8 mouse cellular contexts compared by ENCODE assay signal in genomic region chr7:116033371-116034241, GRCm38 (mm10). TPM values are rescaled to one million over a fixed set of nuclear protein-coding genes. Genes with fewer than 3 reads are reported as not detected.
A peak's percentile ranks its signal among the peaks of the same experiment; 100 is the strongest.
DNase-seq lines count a peak whose midpoint lies in the region; ATAC-seq lines count a peak whose summit lies in the region.

No protein-coding gene starts in this region.

- ATAC-seq in erythroblast, adult 5-6 weeks (replicated peaks; ENCODE audit: low FRiP score, poor library complexity, severe bottlenecking): peak; percentile 21
- peak; percentile 51; the same call in 1 of the 2 replicates for ATAC-seq in heart, embryonic 11.5 days (replicated peaks; ENCODE audit: insufficient number of reproducible peaks, low FRiP score, low TSS enrichment)
- no peak for ATAC-seq in liver, embryonic 16.5 days (ENCODE audit: low read depth)
- ATAC-seq in neural tube, embryonic 14.5 days (ENCODE audit: low read depth): peak; percentile 38

- peak overlapping the region; percentile 72 for H3K4me2 ChIP-seq in heart, embryonic 11.5 days
- peak overlapping the region; percentile 95 for H3K4me2 ChIP-seq in liver, embryonic 16.5 days (ENCODE audit: low read depth, low read length)
- H3K4me2 ChIP-seq in neural tube, embryonic 14.5 days (ENCODE audit: low read depth, low read length): peak overlapping the region; percentile 94

- whole genome bisulfite sequencing in heart, embryonic 11.5 days (ENCODE audit: insufficient replicate concordance): under 1% methylated on average over 54 of the region's 54 CpGs
- WGBS in liver, embryonic 16.5 days (ENCODE audit: insufficient replicate concordance): under 1% methylated on average over 53 of the region's 54 CpGs
- WGBS in neural tube, embryonic 14.5 days: under 1% methylated on average over 54 of the region's 54 CpGs

- no peaks in the 10 kb centered on the region for H3K36me3 ChIP-seq in heart, embryonic 11.5 days (ENCODE audit: control insufficient read depth, insufficient read depth, low read length)
- H3K36me3 ChIP-seq in liver, embryonic 16.5 days (ENCODE audit: control insufficient read depth, insufficient read depth): no peaks in the 10 kb centered on the region
- H3K36me3 ChIP-seq in neural tube, embryonic 14.5 days (ENCODE audit: control insufficient read depth, insufficient read depth, low read length): no peaks in the 10 kb centered on the region

- H3K9ac ChIP-seq in heart, embryonic 11.5 days (ENCODE audit: low read depth, low read length): peak overlapping the region; percentile 84
- H3K9ac ChIP-seq in liver, embryonic 16.5 days (ENCODE audit: low read depth, low read length): peak overlapping the region; percentile 29; the same call in 1 of the 2 replicates
- H3K9ac ChIP-seq in neural tube, embryonic 14.5 days (replicated peaks; ENCODE audit: low read depth, low read length): peak overlapping the region; percentile 53

- H3K27ac ChIP-seq in heart, embryonic 11.5 days (ENCODE audit: low read depth, low read length): peak overlapping the region; percentile 85
- no peak overlapping the region for H3K27ac ChIP-seq in liver, embryonic 16.5 days (ENCODE audit: low read length)
- H3K27ac ChIP-seq in neural tube, embryonic 14.5 days (ENCODE audit: low read depth, low read length): peak overlapping the region; percentile 74

- H3K9me3 ChIP-seq in heart, embryonic 11.5 days (replicated peaks; ENCODE audit: control insufficient read depth, low read length): no peaks in the 10 kb centered on the region
- no peaks in the 10 kb centered on the region for H3K9me3 ChIP-seq in liver, embryonic 16.5 days (replicated peaks; ENCODE audit: control insufficient read depth, low read length)
- no peaks in the 10 kb centered on the region for H3K9me3 ChIP-seq in neural tube, embryonic 14.5 days (ENCODE audit: control insufficient read depth, low read length)

- H3K4me1 ChIP-seq in heart, embryonic 11.5 days (ENCODE audit: control insufficient read depth, insufficient read depth, low read length): peaks cover 16% of the 10 kb centered on the region
- peaks cover 20% of the 10 kb centered on the region for H3K4me1 ChIP-seq in liver, embryonic 16.5 days (ENCODE audit: control insufficient read depth, low read depth, low read length)
- H3K4me1 ChIP-seq in neural tube, embryonic 14.5 days (ENCODE audit: control insufficient read depth, insufficient read depth, low read length): peaks cover 23% of the 10 kb centered on the region; the same call in 1 of the 2 replicates

- DNase-seq in thymus, adult 18-20 months: peak; percentile 6 to 9
- no peak for DNase-seq in thymus, postnatal 0 days (ENCODE audit: low spot score)
- peak; percentile 40 to 41 for DNase-seq in kidney, adult 8-10 months
- DNase-seq in urinary bladder, postnatal 25 days (ENCODE audit: low spot score): peak; percentile 42

- peak overlapping the region; percentile 70 for H3K4me3 ChIP-seq in heart, embryonic 11.5 days (ENCODE audit: low read depth, low read length)
- peak overlapping the region; percentile 56 for H3K4me3 ChIP-seq in liver, embryonic 16.5 days (ENCODE audit: low read depth, low read length)
- H3K4me3 ChIP-seq in neural tube, embryonic 14.5 days (ENCODE audit: low read depth, low read length): peak overlapping the region; percentile 44

- peaks cover 24% of the 10 kb centered on the region for H3K27me3 ChIP-seq in heart, embryonic 11.5 days (ENCODE audit: control insufficient read depth, insufficient read depth, low read length)
- H3K27me3 ChIP-seq in liver, embryonic 16.5 days (ENCODE audit: control insufficient read depth, insufficient read depth, low read depth, low read length): peaks cover 75% of the 10 kb centered on the region
- peaks cover 21% of the 10 kb centered on the region for H3K27me3 ChIP-seq in neural tube, embryonic 14.5 days (ENCODE audit: control insufficient read depth, insufficient read depth, low read length)

RNA-seq across cellular contexts. Expression of gene Sox6, which starts 5.0 kb away (rescaled TPM):
- 0.30 and 1.2 TPM in 2 replicates for polyA plus RNA-seq in thymus, postnatal 0 days (2015; fragmentation: Nextera tagmentation; extraction: Ambion mirVana)
- 968 and 1,053 TPM in 2 replicates for total RNA-seq in erythroblast, adult 5-6 weeks (2015; ENCODE audit: low replicate concordance)
- total RNA-seq in erythroblast, adult 5-6 weeks (2017; ENCODE audit: low replicate concordance): 1,059 and 1,241 TPM in 2 replicates
- 33.2 and 45.1 TPM in 2 replicates for polyA plus RNA-seq in heart, embryonic 11.5 days (2014; fragmentation: Nextera tagmentation; extraction: Ambion mirVana)
- 84.8 and 86.7 TPM in 2 replicates for polyA plus RNA-seq in liver, embryonic 16.5 days (2015; fragmentation: Nextera tagmentation; extraction: Ambion mirVana)
- 40.9 and 51.2 TPM in 2 replicates for polyA plus RNA-seq in neural tube, embryonic 14.5 days (2014; fragmentation: Nextera tagmentation; extraction: Ambion mirVana)

RNA-seq across cellular contexts. Expression of gene 1110004F10Rik, which starts 5.6 kb away (rescaled TPM):
- 259 and 274 TPM in 2 replicates for polyA plus RNA-seq in thymus, postnatal 0 days (2015; fragmentation: Nextera tagmentation; extraction: Ambion mirVana)
- 35.3 and 55.5 TPM in 2 replicates for total RNA-seq in erythroblast, adult 5-6 weeks (2015; ENCODE audit: low replicate concordance)
- 47.5 and 49.9 TPM in 2 replicates for total RNA-seq in erythroblast, adult 5-6 weeks (2017; ENCODE audit: low replicate concordance)
- polyA plus RNA-seq in heart, embryonic 11.5 days (2014; fragmentation: Nextera tagmentation; extraction: Ambion mirVana): 191 and 215 TPM in 2 replicates
- polyA plus RNA-seq in liver, embryonic 16.5 days (2015; fragmentation: Nextera tagmentation; extraction: Ambion mirVana): 83.8 and 93.1 TPM in 2 replicates
- polyA plus RNA-seq in neural tube, embryonic 14.5 days (2014; fragmentation: Nextera tagmentation; extraction: Ambion mirVana): 321 and 328 TPM in 2 replicates

RNA-seq across cellular contexts. Expression of gene Gm4353, which starts 50.8 kb away (rescaled TPM):
- polyA plus RNA-seq in thymus, postnatal 0 days (2015; fragmentation: Nextera tagmentation; extraction: Ambion mirVana): 1.2 and 1.3 TPM in 2 replicates
- not detected in 2 replicates for total RNA-seq in erythroblast, adult 5-6 weeks (2015; ENCODE audit: low replicate concordance)
- 0.77 and 1.1 TPM in 2 replicates for total RNA-seq in erythroblast, adult 5-6 weeks (2017; ENCODE audit: low replicate concordance)
- polyA plus RNA-seq in heart, embryonic 11.5 days (2014; fragmentation: Nextera tagmentation; extraction: Ambion mirVana): 0.76 TPM in 1 of 2 replicates, not detected in the other
- 0.19 and 0.26 TPM in 2 replicates for polyA plus RNA-seq in liver, embryonic 16.5 days (2015; fragmentation: Nextera tagmentation; extraction: Ambion mirVana)
- polyA plus RNA-seq in neural tube, embryonic 14.5 days (2014; fragmentation: Nextera tagmentation; extraction: Ambion mirVana): 0.43 and 0.83 TPM in 2 replicates

Comparison
In these comparisons a context has a peak if more than half of its experiments do, and no peak if none do; other contexts are left out.
1. H3K9ac ChIP-seq: peak in every context shown above with its lines; median percentile 84 in heart, embryonic 11.5 days; 53 in neural tube, embryonic 14.5 days; 29 in liver, embryonic 16.5 days.
2. RNA of gene Sox6, which starts 5.0 kb away (polyA plus RNA-seq): 84.8 to 86.7 TPM in liver, embryonic 16.5 days, 40.9 to 51.2 TPM in neural tube, embryonic 14.5 days and 33.2 to 45.1 TPM in heart, embryonic 11.5 days; 0.30 to 1.2 TPM in thymus, postnatal 0 days; every median in the first group is over 10 times any median in the second.
3. Peak in every context shown above with its lines, with median percentiles within 50 percentile points of each other: H3K4me2 ChIP-seq and H3K4me3 ChIP-seq.